Mouse (Mus musculus) heart, postnatal 0 days (tissue): ENCODE data around the gene Ndufb10. TPM values are rescaled to one million over a fixed set of nuclear protein-coding genes. Genes with fewer than 3 reads are reported as not detected.

Experiments used
- ATAC-seq: fragments of 200-750 bp; cut with Nextera tagmentation; 2 replicates; pipeline ENCODE4 v1.8.0; 2017; ENCODE audit warnings: low read depth, moderate number of reproducible peaks, moderate library complexity; ENCODE audit not compliant: insufficient read depth
- DNase-seq: peaks from one replicate; pipeline ENCODE4 v3.0.0-alpha.2; 2016; ENCODE audit warnings: low spot score
- H3K27ac ChIP-seq: fragments of 300-500 bp; sonication (generic); 2 replicates; pipeline ENCODE4 v1.5.1; 2014; ENCODE audit warnings: low read depth, mild to moderate bottlenecking
- H3K27me3 ChIP-seq: fragments of 300-500 bp; sonication (generic); 2 replicates; pipeline ENCODE4 v1.6.1; 2014; ENCODE audit warnings: low read length, mixed read lengths; ENCODE audit not compliant: control insufficient read depth, insufficient read depth
- H3K36me3 ChIP-seq: fragments of 300-500 bp; sonication (generic); replicated peaks from 2 replicates; pipeline ENCODE4 v1.6.1; 2014; ENCODE audit warnings: low read length, mixed read lengths; ENCODE audit not compliant: control insufficient read depth, insufficient read depth
- H3K4me1 ChIP-seq: fragments of 300-500 bp; sonication (generic); 2 replicates; pipeline ENCODE4 v1.6.1; 2014; ENCODE audit warnings: antibody characterized with exemption; ENCODE audit not compliant: control insufficient read depth, insufficient read depth
- H3K4me2 ChIP-seq: fragments of 300-500 bp; sonication (generic); 2 replicates; pipeline ENCODE4 v1.6.1; 2014; ENCODE audit warnings: low read depth, mild to moderate bottlenecking, low read length, moderate library complexity
- H3K4me3 ChIP-seq: fragments of 300-500 bp; sonication (generic); 2 replicates; pipeline ENCODE4 v1.5.1; 2014; ENCODE audit warnings: low read depth, low read length
- H3K9ac ChIP-seq: fragments of 300-500 bp; sonication (generic); replicated peaks from 2 replicates; pipeline ENCODE4 v1.6.1; 2014; ENCODE audit warnings: low read depth, low read length, mixed read lengths
- H3K9me3 ChIP-seq: fragments of 300-500 bp; sonication (generic); replicated peaks from 2 replicates; pipeline ENCODE4 v1.6.1; 2016; ENCODE audit warnings: low read length; ENCODE audit not compliant: control insufficient read depth
- CTCF ChIP-seq: IDR thresholded peaks from 2 replicates; pipeline ENCODE4 v1.5.1; 2016; ENCODE audit warnings: antibody characterized with exemption, control low read depth, low read depth
- EP300 ChIP-seq: IDR thresholded peaks from 2 replicates; pipeline ENCODE4 v1.6.1; 2016; ENCODE audit warnings: antibody characterized with exemption, low read depth
- WGBS: fragments of 180-500 bp; shearing (Covaris S2); extraction: QIAGEN DNeasy Blood & Tissue Kit; methylation state at CpG from one replicate; pipeline ENCODE4 v1.1.7; 2014; 5-methylcytosine and 5-hydroxymethylcytosine counted together
- polyA plus RNA-seq: library from polyadenylated mRNA; unstranded; fragments of >200 nt; fragmentation: Nextera tagmentation; extraction: Ambion mirVana; gene quantifications from 2 replicates; pipeline ENCODE4 v1.2.1, GENCODE M21; 2015
- total RNA-seq: library from RNA; depleted of rRNA; stranded (reverse); fragments of >200 nt; gene quantifications from 2 replicates; pipeline ENCODE4 v1.2.3, GENCODE M21; 2014; ENCODE audit warnings: low replicate concordance

Ndufb10 gene
- total and polyA plus RNA-seq, 2 experiments from 2014 or later = 667 to 1,293 TPM

GRCm38 (mm10) chr17:24737135-24737810 lies 13.0 kb upstream of the Ndufb10 start:
- H3K27ac ChIP-seq = peak overlapping the region; percentile 84; the same call in 1 of the 2 replicates
- no peak for TF ChIP-seq EP300
- no peak for TF ChIP-seq CTCF
- peaks cover 25% of the 10 kb centered on the region for H3K36me3 ChIP-seq
- H3K27me3 ChIP-seq = no peaks in the 10 kb centered on the region
- H3K4me3 ChIP-seq = peak overlapping the region; percentile 82
- H3K9me3 ChIP-seq = no peaks in the 10 kb centered on the region
- DNase-seq (no peak), ATAC-seq (no peak)
- peak overlapping the region; percentile 97 for H3K4me2 ChIP-seq
- peaks cover 29% of the 10 kb centered on the region for H3K4me1 ChIP-seq
- H3K9ac ChIP-seq = peak overlapping the region; percentile 77
- WGBS = 21% methylated on average over 8 of the region's 8 CpGs

GRCm38 (mm10) chr17:24736330-24737051 lies 12.2 kb upstream of the Ndufb10 start, which contains the start of gene Msrb1:
Gene Msrb1 (plus strand): TSS chr17:24736642.
- no peak for TF ChIP-seq CTCF
- no peak for TF ChIP-seq EP300
- Histone ChIP-seq H3K36me3 (peaks cover 20% of the 10 kb centered on the region), H3K4me1 (peaks cover 37% of the 10 kb centered on the region), H3K4me3 (peak within 1 kb of the TSS; percentile 82), H3K27me3 (no peaks in the 10 kb centered on the region), H3K9me3 (no peaks in the 10 kb centered on the region), H3K9ac (peak within 1 kb of the TSS; percentile 77), H3K27ac (peak within 1 kb of the TSS; percentile 85), H3K4me2 (peak within 1 kb of the TSS; percentile 97)
- peak; percentile 98 for DNase-seq
- 1% methylated on average over 29 of the region's 29 CpGs for WGBS
- peak; percentile 94 for ATAC-seq

- WGBS = 89% methylated on average over 7 of the region's 7 CpGs
Observed at GRCm38 (mm10) chr17:24735446-24735845, 11.2 kb upstream of the Ndufb10 start.

GRCm38 (mm10) chr17:24734513-24734912 lies 10.2 kb upstream of the Ndufb10 start:
- no peak for TF ChIP-seq EP300
- TF ChIP-seq CTCF = no peak
- H3K9ac ChIP-seq = no peak overlapping the region
- no peak overlapping the region for H3K4me3 ChIP-seq
- DNase-seq (no peak), ATAC-seq (no peak)
- H3K4me1 ChIP-seq = peaks cover 38% of the 10 kb centered on the region
- H3K4me2 ChIP-seq = no peak overlapping the region
- H3K9me3 ChIP-seq = no peaks in the 10 kb centered on the region
- 74% methylated on average over 1 of the region's 1 CpGs for WGBS
- H3K36me3 ChIP-seq = peaks cover 2% of the 10 kb centered on the region; the same call in 1 of the 2 replicates
- no peak overlapping the region for H3K27ac ChIP-seq
- no peaks in the 10 kb centered on the region for H3K27me3 ChIP-seq

More at GRCm38 (mm10) chr17:24735446-24735845, 11.2 kb upstream of the Ndufb10 start:
- H3K27ac ChIP-seq = peak overlapping the region; percentile 85; the same call in 1 of the 2 replicates
- TF ChIP-seq EP300 = no peak
- TF ChIP-seq CTCF = no peak
- H3K9ac ChIP-seq = no peak overlapping the region
- H3K27me3 ChIP-seq = no peaks in the 10 kb centered on the region
- ATAC-seq = no peak
- H3K4me3 ChIP-seq = no peak overlapping the region
- H3K4me1 ChIP-seq = peaks cover 38% of the 10 kb centered on the region
- no peak for DNase-seq
- H3K9me3 ChIP-seq = no peaks in the 10 kb centered on the region
- peaks cover 11% of the 10 kb centered on the region for H3K36me3 ChIP-seq
- H3K4me2 ChIP-seq = peak overlapping the region; percentile 97; the same call in 1 of the 2 replicates

GRCm38 (mm10) chr17:24733434-24734050 lies 9.3 kb upstream of the Ndufb10 start:
- TF ChIP-seq EP300 (no peak), CTCF (no peak)
- Histone ChIP-seq H3K36me3 (no peaks in the 10 kb centered on the region), H3K27me3 (no peaks in the 10 kb centered on the region), H3K4me1 (peaks cover 38% of the 10 kb centered on the region), H3K9ac (no peak overlapping the region), H3K27ac (peak overlapping the region; percentile 97), H3K9me3 (no peaks in the 10 kb centered on the region), H3K4me2 (no peak overlapping the region), H3K4me3 (no peak overlapping the region)
- DNase-seq = no peak
- 91% methylated on average over 21 of the region's 21 CpGs for WGBS
- ATAC-seq = no peak
